Mouse (Mus musculus): Measurements from ENCODE around the gene Hoxb3. TPM values are rescaled to one million over a fixed set of nuclear protein-coding genes. Genes with fewer than 3 reads are reported as not detected.

Hoxb3 gene
- total RNA-seq, 1 experiment from 2014 or later: 0.70 TPM

GRCm38 (mm10) chr11:96346916-96347520 lies 23.9 kb downstream of the Hoxb3 start:
- ATAC-seq (ENCODE audit: extremely low read depth, insufficient number of reproducible peaks, low FRiP score, poor library complexity, severe bottlenecking): no peak

DNA sequence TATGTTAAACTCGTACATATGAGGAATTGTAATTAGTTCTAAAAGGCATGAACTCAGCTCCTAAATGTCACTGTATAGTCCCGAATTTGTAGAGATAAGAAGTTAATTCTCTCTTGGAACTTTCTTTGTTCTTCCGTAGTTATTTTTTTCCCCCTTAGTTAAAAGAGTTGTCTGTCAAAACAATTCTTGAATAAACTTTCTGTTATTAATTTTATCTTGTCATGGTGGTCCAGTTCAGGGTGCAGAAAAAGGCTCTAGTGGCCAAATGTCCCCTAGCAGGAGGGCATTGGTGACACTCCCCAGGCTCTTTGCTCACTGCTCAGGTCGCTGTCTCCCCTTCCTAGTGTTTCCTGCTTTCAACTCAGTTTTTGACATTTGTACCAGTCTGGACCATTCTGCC lies 24.6 kb downstream of the Hoxb3 start:
- ATAC-seq (ENCODE audit: extremely low read depth, insufficient number of reproducible peaks, low FRiP score, poor library complexity, severe bottlenecking): no peak

- ATAC-seq (ENCODE audit: extremely low read depth, insufficient number of reproducible peaks, low FRiP score, poor library complexity, severe bottlenecking): no peak
These were observed 25.2 kb downstream of the Hoxb3 start for GRCm38 (mm10) chr11:96348141-96348928.

- ATAC-seq (ENCODE audit: extremely low read depth, insufficient number of reproducible peaks, low FRiP score, poor library complexity, severe bottlenecking): no peak
These were observed 25.9 kb downstream of the Hoxb3 start for GRCm38 (mm10) chr11:96348988-96349387.

- ATAC-seq (ENCODE audit: extremely low read depth, insufficient number of reproducible peaks, low FRiP score, poor library complexity, severe bottlenecking): no peak
These were observed 26.6 kb downstream of the Hoxb3 start for GRCm38 (mm10) chr11:96349491-96350340.

DNA sequence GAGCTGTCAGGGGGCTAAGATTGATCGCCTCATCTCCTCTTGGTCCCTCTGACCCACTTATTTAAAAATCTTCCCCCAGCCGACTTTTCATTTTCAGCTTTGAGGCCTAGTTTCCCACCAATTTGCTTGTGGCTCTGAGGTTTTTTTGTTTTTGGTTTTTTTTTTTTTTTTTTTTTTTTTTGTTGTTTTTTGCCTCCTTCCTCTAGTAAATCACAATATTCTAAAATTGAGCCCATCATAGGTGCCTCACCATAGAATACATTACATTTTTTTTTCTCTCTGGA lies 27.2 kb downstream of the Hoxb3 start, which contains the start of gene Hoxb2:
Gene Hoxb2, plus strand, starts transcription at position 185 of the 284 bp plus-strand sequence.
- ATAC-seq (ENCODE audit: extremely low read depth, insufficient number of reproducible peaks, low FRiP score, poor library complexity, severe bottlenecking): no peak

DNA sequence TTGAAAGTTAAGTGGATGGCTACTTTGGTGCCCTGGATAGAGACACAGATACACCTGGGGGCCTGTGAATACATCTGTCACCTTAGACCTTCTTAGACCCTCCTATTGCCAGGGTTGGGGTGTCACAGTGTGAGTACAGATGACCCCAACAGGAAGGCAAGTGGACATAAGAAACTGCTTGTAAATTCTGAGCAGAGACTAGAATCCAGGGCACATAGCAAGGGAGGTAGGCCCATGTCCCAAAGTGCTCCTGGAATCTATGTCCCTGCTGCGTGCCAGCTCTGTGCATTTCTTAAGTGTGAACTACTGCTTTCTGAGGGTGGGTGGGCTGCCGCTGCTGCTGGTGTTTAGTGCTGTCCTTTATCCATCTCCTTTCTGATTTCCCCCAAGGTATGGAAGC lies 27.7 kb downstream of the Hoxb3 start:
- ATAC-seq (ENCODE audit: extremely low read depth, insufficient number of reproducible peaks, low FRiP score, poor library complexity, severe bottlenecking): no peak

- no peak for ATAC-seq (ENCODE audit: extremely low read depth, insufficient number of reproducible peaks, low FRiP score, poor library complexity, severe bottlenecking)
These were observed 28.2 kb downstream of the Hoxb3 start for GRCm38 (mm10) chr11:96351312-96351711.

DNA sequence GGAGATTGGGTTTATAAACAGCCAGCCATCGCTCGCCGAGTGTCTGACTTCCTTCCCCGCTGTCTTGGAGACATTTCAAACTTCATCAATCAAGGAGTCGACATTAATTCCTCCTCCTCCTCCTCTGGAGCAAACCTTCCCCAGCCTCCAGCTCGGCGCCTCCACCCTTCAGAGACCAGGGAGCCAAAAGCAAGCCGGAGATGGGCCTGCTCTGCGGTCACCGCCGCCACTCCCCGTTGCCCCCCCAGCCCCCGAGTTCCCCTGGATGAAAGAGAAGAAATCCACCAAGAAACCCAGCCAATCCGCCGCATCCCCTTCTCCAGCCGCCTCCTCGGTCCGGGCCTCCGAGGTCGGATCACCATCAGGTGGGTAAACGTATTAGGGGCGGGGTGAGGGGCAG lies 28.7 kb downstream of the Hoxb3 start:
- ATAC-seq (ENCODE audit: extremely low read depth, insufficient number of reproducible peaks, low FRiP score, poor library complexity, severe bottlenecking): no peak

DNA sequence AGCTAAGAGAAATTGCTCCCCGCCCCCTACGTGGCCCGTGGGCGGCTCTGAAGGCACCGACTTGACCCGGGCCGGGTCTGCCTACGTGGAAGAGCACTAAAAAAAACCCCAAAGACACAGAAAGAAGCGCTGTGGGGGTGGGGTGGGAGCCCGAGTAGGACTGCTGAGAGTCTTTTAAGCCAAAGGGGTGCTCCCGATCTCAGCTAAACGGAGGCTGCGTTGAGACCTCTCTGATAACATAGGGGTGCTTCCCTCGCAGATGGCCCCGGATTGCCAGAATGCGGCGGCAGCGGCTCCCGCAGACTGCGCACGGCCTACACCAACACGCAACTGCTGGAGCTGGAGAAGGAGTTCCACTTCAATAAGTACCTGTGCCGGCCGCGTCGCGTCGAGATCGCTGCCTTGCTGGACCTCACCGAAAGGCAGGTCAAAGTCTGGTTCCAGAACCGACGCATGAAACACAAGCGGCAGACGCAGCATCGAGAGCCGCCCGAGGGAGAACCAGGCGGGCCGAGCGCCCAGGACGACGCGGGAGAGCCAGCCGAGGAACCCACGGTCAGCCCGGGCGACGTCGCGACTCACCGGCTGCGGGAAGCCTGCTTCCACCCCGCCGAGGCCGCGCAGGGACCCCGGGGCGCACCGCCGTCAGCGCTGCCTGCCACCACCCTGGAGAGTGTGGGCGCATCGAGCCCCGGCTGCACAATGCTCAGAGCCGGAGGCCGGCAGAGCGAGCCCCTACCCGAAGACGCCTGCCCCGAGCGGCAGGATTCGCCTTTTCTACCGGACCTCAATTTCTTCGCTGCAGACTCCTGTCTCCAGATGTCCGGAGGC lies 29.8 kb downstream of the Hoxb3 start:
- 0 out of 2 replicates have a peak, but pooled peaks have one; percentile 16 for ATAC-seq (ENCODE audit: extremely low read depth, insufficient number of reproducible peaks, low FRiP score, poor library complexity, severe bottlenecking)

GRCm38 (mm10) chr11:96353522-96353841 lies 30.4 kb downstream of the Hoxb3 start:
- ATAC-seq (ENCODE audit: extremely low read depth, insufficient number of reproducible peaks, low FRiP score, poor library complexity, severe bottlenecking): no peak

- ATAC-seq (ENCODE audit: extremely low read depth, insufficient number of reproducible peaks, low FRiP score, poor library complexity, severe bottlenecking): no peak
These were observed 30.8 kb downstream of the Hoxb3 start for GRCm38 (mm10) chr11:96353939-96354338.

DNA sequence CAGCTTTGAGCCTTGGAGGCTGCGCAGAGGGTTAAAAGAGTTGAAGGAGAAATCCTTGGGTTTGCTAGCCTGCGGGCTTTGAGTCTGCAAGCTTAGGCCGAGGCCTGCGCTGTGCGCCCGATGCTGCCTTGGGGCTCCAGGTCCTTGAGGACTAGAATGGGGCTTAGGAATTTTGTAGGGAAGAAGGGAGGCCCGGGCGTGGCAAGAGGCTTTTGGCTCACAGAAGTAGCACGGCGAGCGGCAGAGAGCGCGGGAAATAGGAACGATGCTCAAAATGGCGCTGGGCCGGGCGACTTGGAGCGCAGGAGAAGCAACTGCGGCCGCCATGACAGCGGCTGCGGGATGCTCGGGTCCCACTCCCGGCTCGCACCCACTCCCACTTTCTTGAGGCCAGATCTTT lies 31.2 kb downstream of the Hoxb3 start:
- ATAC-seq (ENCODE audit: extremely low read depth, insufficient number of reproducible peaks, low FRiP score, poor library complexity, severe bottlenecking): no peak

DNA sequence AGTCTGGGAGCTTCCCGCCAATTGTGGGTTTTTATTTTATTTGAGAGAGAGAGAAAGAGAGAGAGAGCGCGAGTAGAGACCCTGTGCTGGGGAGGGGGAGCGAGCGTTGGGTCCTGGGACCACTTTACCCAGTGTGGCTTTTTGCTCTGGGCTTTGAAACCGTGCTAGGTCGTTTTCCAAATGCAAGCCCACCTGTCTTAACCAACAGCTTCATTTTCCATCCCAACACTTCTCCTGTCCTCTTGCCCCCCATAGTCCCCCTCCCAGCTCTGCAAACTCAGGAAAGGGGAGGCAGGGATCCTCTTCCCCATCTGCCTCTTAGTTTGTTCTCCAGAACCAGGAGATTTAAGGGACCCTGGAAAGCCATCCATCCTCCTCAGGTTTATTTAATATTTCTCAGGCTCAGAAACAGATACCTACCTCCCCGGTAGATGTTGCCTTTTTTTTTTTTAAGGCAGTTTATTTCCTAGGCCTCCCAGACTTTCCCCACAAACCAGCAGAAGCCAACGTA lies 31.7 kb downstream of the Hoxb3 start:
- no peak for ATAC-seq (ENCODE audit: extremely low read depth, insufficient number of reproducible peaks, low FRiP score, poor library complexity, severe bottlenecking)

GRCm38 (mm10) chr11:96363807-96364206 lies 40.7 kb downstream of the Hoxb3 start:
- ATAC-seq (ENCODE audit: extremely low read depth, insufficient number of reproducible peaks, low FRiP score, poor library complexity, severe bottlenecking): no peak

DNA sequence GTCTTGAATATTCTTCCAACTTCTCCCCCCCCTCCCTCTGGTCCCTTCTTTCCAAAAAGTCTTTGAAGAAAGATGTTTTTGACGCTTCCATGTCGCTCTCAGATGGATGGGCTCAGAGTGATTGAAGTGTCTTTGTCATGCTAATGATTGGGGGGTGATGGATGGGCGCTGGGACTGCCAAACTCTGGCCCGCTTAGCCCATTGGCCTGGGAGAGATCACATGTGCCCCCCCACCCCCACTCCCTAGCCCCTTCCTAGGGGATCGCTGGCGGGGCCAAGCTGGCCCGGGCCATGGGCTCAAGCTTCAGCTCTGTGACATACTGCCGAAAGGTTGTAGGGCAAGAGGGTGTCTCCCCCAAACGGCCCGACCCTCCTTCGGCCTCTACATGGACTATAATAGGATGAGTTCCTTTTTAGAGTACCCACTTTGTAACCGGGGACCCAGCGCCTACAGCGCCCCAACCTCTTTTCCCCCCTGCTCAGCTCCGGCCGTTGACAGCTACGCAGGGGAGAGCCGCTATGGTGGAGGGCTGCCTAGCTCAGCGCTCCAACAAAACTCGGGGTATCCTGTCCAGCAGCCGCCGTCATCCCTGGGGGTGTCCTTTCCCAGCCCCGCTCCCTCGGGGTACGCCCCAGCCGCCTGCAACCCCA lies 42.4 kb downstream of the Hoxb3 start, which contains the start of gene Hoxb1:
Gene Hoxb1, plus strand, starts transcription at position 312 of the 651 bp plus-strand sequence.
- no peak for ATAC-seq (ENCODE audit: extremely low read depth, insufficient number of reproducible peaks, low FRiP score, poor library complexity, severe bottlenecking)

DNA sequence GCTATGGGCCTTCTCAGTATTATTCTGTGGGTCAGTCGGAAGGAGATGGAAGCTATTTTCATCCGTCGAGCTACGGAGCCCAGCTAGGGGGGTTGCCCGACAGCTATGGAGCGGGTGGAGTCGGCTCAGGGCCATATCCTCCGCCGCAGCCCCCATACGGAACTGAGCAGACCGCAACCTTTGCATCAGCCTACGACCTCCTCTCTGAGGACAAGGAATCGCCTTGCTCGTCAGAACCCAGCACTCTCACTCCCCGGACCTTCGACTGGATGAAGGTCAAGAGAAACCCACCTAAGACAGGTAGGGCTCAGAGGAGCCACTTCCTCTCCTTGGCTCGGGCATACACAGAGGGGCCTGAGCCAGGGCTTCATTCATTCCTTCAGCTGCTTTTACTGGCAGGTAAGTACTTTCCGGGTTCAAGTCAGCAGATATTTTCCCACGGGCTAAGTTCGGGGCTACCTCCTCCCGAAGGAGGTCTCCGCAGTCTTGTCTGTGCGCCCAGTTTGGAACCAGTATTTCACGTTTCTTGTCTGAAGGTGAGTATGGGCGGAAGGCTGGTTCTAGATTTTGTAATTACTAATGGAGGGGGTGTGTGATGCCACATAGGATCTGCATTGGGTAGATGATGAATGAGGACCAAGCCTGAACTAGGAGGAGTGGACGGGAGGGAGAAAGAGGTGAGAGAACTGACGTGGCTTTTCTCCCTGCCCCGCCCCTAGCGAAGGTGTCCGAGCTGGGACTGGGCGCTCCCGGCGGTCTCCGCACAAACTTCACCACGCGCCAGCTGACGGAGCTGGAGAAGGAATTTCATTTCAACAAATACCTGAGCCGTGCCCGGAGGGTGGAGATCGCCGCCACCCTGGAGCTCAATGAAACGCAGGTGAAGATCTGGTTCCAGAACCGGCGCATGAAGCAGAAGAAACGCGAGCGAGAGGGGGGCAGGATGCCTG lies 43.2 kb downstream of the Hoxb3 start:
- no peak for ATAC-seq (ENCODE audit: extremely low read depth, insufficient number of reproducible peaks, low FRiP score, poor library complexity, severe bottlenecking)
